Mouse (Mus musculus): ENCODE measurements around the gene Tmco4.

Tmco4 gene

GRCm38 (mm10) chr4:138972827-138973718 lies at the start of gene Tmco4:
Tmco4 (plus strand) TSS chr4:138972888.
- DNase-seq (ENCODE audit: low read depth, low spot score) = no peak

DNA sequence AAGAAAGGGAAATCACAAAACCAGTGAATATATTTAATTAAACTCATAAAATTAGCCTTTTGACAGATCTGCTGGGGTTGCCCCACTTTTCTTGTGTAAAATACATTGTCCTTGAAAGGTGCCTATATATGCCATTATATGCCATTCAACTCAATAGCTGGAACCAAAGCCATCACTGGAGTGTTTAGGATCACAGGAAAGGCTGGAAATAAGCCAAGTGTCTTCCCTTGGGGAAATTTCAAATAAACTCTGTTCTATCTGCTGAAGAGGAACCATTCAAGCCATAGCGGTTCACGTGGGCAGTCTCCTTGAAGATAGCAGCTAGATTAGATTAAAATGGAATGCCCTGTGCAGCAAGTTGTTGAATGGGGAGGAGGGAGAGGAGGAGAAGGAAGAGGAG lies 47.1 kb upstream of the Tmco4 start:
- DNase-seq (ENCODE audit: low read depth, low spot score) = no peak

- no peak for DNase-seq (ENCODE audit: low read depth, low spot score)
Observed at GRCm38 (mm10) chr4:138933862-138934261, 38.8 kb upstream of the Tmco4 start.

DNA sequence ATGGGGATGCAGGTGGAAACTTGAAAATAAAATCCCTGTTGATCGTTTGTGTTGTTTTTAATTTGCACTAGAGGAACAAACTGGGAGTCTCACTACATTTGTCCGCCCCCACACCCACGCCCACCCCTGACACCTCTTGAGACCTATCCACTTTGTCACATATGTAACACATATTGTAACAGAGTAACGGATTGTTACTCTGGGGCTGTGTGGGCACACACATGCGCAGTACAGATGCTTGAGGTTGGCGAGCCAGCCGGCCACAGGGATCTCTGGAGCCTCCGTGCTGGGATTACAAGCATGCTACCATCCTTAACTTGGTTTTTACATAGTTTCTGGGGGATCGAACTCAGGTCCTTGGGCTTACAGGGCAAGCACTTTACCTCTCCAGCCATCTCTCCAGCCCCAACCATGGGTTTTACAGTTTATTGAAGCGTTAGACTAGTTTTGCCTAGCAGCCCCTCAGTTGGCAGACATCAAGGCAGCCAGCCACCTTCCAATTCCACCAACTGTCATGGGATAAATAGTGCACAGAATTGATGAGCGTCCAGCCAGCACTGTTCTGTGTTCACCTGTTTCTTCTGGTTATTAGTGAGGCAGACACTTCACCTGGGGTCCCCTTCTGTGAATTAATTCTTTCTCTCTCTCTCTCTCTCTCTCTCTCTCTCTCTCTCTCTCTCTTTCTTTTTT lies 38.1 kb upstream of the Tmco4 start:
- DNase-seq (ENCODE audit: low read depth, low spot score) = no peak

- DNase-seq (ENCODE audit: low read depth, low spot score) = no peak
Observed at GRCm38 (mm10) chr4:138938495-138939269, 34.0 kb upstream of the Tmco4 start.

DNA sequence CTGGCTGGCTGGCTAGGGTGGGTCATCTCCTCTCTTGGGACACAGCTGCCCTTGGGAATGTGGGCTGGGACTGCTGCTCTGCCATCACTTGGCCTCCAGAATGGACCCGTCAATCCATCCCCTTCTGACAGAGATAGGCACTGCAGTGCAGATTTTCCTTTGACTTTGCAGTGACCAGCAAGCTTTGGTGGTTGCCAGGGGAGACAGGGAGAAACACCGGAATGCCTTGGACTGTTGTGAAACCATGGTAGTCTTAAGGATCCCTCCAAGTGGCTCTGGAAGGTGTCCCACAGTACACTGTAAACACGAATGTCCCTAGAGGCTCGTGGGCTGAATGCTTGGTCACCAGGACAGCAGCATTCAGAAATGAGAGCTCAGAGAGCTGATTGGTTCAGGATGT lies 33.2 kb upstream of the Tmco4 start:
- DNase-seq (ENCODE audit: low read depth, low spot score) = no peak

DNA sequence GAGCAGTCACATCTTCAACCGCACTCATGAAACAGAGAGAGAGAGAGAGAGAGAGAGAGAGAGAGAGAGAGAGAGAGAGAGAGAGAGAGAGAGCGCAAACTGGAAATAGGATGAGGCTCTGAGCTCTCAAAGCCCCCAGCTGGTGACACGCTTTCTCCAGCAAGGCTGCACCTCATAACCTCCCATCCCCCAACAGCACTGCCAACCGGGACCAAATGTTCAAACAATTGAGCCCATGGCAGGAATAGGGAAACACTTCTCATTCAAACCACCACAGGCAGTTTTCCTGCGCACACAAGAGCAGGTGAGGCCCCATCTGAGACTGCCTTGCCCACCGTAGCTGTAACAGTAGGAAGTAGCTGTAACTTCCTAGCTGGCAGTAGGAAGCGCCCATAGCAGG lies 31.3 kb upstream of the Tmco4 start:
- DNase-seq (ENCODE audit: low read depth, low spot score) = no peak

GRCm38 (mm10) chr4:138941966-138942365 lies 30.7 kb upstream of the Tmco4 start:
- no peak for DNase-seq (ENCODE audit: low read depth, low spot score)

- DNase-seq (ENCODE audit: low read depth, low spot score) = peak; percentile 48
Observed at GRCm38 (mm10) chr4:138943730-138944129, 29.0 kb upstream of the Tmco4 start.

GRCm38 (mm10) chr4:138948257-138948656 lies 24.4 kb upstream of the Tmco4 start:
- no peak for DNase-seq (ENCODE audit: low read depth, low spot score)

DNA sequence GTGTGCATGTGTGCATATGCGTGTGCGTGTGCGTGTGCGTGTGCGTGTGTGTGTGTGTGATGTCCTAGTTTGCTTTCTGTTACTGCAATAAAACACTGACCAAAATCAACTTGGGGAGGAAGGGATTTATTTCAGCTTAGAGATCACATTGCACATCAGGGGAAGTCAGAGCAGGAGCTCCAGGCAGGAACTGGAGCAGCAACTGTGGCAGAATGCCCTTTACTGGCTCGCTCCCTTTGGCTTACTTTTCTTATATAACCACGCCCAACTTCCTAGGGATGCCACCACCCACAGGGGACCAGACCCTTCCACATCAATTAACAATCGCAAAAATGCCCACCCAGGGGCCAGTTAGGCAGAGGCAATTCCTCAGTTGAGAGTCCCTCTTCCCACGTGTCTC lies 14.1 kb upstream of the Tmco4 start:
- no peak for DNase-seq (ENCODE audit: low read depth, low spot score)

- no peak for DNase-seq (ENCODE audit: low read depth, low spot score)
Observed at GRCm38 (mm10) chr4:138959120-138959519, 13.6 kb upstream of the Tmco4 start.

DNA sequence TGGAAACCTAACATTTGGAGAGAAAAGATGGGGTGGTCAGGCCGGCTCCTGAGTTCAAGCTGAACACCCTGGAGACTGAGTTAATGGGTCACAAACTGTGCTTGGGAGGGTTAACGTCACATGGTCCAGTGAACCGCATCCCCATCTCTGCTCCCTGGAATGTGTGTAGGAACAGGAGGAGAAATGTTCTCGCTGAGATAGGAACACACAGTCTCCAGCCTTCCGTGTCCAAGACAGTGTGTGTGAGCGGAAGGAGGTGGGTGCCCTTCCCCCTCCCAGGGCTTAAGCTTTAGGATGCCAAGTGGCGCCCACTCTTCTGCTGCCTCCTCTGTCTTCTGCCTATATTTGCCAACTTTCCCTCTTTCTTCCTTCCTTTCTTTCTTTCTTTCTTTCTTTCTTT lies 12.8 kb upstream of the Tmco4 start:
- DNase-seq (ENCODE audit: low read depth, low spot score) = no peak

DNA sequence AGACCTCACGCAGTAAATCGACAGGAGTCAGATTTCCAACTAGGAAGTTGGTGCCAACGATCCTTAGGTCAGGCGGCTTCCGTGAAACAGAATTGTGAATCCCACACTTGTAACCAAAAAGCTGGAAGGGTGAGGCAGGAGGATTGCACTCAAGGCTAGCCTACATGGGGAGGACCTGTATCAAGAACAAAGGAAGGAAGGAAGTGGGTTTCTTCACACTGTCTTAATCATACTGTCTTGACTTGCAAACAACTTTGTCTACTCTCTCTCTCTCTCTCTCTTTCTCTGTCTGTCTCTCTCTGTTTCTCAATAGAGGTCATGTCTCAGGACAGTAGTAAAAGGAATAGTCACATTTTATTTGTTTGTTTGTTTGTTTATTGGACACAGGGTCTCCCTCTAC lies 10.0 kb upstream of the Tmco4 start:
- no peak for DNase-seq (ENCODE audit: low read depth, low spot score)

DNA sequence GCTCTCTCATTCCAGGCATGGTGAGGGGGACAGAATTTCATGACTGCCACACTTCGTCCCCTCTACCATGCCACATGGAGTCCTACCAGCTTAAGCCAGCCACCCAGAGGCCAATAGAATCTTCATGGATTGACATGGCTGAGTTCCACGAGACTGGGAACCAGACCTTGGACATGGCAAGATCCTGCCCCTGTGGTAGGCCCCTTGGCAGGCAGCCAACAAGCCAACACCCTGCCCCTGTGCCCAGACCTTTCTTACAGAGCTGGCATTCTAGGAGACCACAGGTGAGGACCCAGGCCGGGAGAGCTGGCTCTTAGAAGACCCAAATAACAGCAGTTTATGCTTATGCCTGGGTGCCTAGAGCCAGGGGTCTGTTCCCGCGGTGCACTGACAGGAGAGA lies 6.8 kb upstream of the Tmco4 start:
- no peak for DNase-seq (ENCODE audit: low read depth, low spot score)

DNA sequence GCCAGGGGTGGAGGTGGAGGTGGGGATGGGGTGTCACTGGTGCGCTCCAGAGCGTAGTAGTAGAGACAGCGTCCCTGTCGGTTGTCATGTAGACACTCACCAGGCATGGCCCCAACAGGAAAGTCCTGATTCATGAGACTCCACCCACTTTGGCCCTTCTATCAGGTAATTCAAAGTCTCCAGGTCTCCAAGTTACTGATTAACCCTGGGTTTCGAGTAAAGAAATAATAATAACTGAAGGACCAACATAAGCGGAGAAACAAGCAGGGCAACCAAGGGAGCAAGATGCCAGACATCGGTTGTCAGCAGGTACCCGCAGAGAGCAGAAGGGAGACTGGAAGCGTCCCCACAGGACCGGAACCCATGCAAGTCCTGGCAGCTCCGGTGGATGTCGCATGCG lies 5.8 kb upstream of the Tmco4 start, which contains the start of gene Rnf186:
Gene Rnf186 (plus strand): TSS at position 247 of the 400 bp plus-strand sequence.
- DNase-seq (ENCODE audit: low read depth, low spot score) = no peak

DNA sequence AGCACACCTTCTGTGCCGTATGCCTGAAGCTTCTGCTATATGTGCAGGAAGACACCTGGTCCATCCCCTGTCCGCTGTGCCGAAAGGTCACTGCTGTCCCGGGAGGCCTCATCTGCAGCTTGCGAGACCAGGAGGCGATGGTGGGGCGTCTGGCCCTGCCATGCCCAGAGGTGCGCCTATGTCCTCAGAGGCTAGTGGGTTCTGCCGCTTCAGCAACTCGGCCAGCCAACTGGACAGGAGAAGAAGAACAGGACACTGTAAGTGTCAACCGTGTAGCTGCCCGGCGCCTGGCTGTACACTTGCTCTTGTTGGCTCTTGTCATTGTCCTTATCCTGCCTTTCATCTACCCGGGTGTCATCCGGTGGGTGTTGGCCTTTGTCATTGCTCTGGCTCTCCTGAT lies 5.2 kb upstream of the Tmco4 start:
- DNase-seq (ENCODE audit: low read depth, low spot score) = no peak

- no peak for DNase-seq (ENCODE audit: low read depth, low spot score)
Observed at GRCm38 (mm10) chr4:138968772-138969556, 3.7 kb upstream of the Tmco4 start.

- no peak for DNase-seq (ENCODE audit: low read depth, low spot score)
Observed at GRCm38 (mm10) chr4:138969736-138970135, 3.0 kb upstream of the Tmco4 start.

DNA sequence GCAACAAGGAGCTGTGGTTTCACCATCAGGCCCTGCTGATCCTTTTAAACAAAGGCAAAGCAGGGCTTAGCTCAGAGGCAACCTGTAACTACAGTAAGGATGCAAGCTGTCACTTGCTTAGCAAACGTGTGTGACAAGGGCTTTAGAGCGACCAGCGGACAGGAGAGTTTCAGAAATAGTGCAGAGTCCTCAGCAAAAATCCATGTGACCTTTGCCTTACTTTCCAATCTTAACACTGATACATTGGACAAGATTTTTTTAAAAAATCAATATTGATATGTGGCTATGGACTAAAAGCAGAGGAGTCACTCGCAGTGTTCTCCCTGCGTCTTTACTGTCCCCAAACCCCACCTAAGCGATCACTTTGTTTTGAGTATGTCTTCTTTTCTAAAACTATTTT lies 1.3 kb upstream of the Tmco4 start:
- DNase-seq (ENCODE audit: low read depth, low spot score) = no peak

DNA sequence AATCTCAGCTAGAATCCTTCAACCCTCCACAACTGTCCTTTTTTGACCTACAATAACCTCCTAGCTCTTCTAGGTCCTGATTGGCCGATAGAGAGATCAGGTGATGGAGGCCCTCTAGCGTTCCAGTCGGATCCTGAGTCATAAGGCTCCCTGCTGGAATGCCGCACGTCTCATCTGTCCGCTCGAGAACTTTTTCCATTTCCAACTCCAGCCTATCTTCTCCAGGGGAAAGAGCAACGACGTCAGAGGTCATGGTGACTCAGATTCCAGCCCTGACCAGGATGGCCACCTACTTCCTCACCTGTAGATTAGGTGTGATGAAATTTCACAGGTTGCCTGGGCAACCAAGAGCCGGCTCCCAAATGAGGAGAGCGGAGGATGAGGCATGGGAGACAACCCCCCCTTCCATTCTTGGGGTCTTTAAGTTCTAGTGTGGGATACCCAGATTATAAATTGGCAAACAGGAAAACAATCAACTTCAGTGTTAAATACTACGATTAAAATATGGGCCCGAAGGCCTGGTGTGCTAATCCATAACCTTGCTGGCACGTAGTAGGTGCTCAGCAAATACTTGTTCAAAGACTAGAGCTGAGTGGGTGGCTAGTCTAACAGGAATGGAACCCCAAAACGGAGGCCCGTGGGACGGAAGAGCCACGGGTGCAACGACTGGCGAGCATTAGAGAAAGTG lies 405 bp upstream of the Tmco4 start:
- DNase-seq (ENCODE audit: low read depth, low spot score) = no peak
